Mouse (Mus musculus) liver, embryonic 14.5 days (tissue): ENCODE results near the gene Lipm.

ENCODE experiments used
- CTCF ChIP-seq: IDR thresholded peaks from 2 replicates; pipeline ENCODE4 v1.5.1; 2016; ENCODE audit warnings: antibody characterized with exemption, low read depth, control low read depth
- EP300 ChIP-seq: IDR thresholded peaks from 2 replicates; pipeline ENCODE4 v1.6.1; 2016; ENCODE audit warnings: antibody characterized with exemption, low read depth

- TF ChIP-seq CTCF (no peak), EP300 (no peak)
Observed at GRCm38 (mm10) chr19:34139431-34140046, 38.8 kb downstream of the Lipm start.
